Mouse (Mus musculus) spleen, postnatal 10 days (tissue): ENCODE results near the gene Ndufaf4.
"Not testable (repeated sequence)": the region's sequence is repeated elsewhere in the genome, so short reads cannot be mapped to it uniquely, and the experiment has no call there.

ENCODE experiments used
- DNase-seq, 2 experiments: peaks; one replicate each; pipeline ENCODE4 v3.0.0; 2021 to 2022; ENCODE audit warnings: low spot score in 2 of 2

Gene Ndufaf4

DNA sequence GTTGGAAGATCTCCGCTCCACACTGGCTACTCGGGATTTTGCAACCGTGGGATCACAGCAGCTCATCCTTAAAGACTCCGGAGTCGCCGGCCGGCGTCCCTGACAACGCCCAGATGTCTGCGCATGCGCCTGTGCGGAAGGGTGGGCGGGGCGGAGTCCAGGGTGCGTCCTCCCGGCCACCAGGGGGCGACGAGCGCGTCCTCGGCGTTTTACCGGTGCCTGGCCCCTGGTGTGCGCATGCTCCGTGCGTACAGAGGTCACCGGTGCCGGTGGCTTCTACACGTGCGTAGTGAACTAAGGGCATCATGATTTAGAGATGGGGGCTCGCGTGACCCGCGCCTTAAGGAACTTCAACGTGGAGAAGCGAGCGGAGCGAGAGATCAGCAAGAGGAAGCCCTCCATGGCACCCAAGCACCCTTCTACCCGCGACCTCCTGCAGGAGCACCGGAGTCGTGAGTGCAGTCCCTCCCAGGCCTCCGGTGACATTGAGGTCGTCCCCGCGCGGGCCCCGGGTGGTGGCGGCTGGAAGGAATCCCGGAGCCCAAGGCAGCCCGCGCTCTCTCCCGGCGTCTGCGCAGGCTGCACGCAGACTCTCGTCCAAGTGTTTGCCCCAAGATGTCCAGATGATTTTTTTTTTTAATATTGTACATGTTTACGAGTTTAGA is at the start of gene Ndufaf4:
Gene Ndufaf4, plus strand, starts transcription at position 233 of the 665 bp plus-strand sequence.
- peak; percentile 98 for DNase-seq

- peak; percentile 7 to 55 for DNase-seq
Measured at GRCm38 (mm10) chr4:24850401-24851325, 47.2 kb upstream of the Ndufaf4 start, which contains the start of gene Klhl32. Gene Klhl32, minus strand, starts transcription at chr4:24851124.

DNA sequence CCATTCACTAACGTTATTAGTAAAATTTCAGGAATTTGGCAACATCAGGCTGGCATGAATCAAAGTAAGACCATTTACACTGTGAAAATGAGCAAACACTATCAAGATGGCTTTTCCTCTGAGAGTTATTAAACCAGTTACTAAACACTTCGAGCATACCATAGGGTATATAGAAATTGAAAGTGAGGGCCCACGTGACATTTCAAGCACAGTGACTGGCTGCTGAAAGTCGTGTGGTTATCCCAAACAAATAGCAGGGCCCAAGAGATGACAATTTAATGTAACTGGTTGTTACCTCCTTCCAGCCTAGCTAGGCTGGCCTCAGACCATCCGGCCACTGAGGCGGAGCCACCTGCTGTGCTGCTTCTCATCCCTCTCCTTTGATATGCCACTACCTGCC is 32.2 kb upstream of the Ndufaf4 start:
- no peak for DNase-seq

GRCm38 (mm10) chr4:24869230-24869629 is 28.7 kb upstream of the Ndufaf4 start:
- DNase-seq = no peak

DNA sequence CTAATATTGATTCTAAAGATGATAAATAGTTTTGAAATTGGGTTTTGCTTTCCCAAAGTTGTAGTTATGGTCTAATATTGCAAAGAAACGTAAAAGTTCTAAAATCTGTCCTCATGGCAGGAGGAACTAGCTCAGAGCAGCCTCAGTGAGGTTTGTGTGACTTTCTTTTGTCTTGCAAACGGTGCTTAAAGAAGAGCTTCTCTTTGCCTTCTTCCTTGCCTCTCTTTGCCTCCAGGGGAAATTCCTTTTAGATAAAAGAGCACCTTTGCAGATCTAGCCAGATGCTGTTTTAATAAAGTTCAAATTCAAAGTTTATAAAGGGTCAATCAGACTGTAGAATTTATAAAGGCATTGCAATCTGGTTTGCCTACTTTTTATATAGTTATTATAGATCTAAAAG is 8.5 kb upstream of the Ndufaf4 start:
- not testable (repeated sequence) for DNase-seq

- not testable (repeated sequence) for DNase-seq
Measured at GRCm38 (mm10) chr4:24892293-24892692, 5.6 kb upstream of the Ndufaf4 start.

GRCm38 (mm10) chr4:24894625-24895024 is 3.3 kb upstream of the Ndufaf4 start:
- no peak for DNase-seq

DNA sequence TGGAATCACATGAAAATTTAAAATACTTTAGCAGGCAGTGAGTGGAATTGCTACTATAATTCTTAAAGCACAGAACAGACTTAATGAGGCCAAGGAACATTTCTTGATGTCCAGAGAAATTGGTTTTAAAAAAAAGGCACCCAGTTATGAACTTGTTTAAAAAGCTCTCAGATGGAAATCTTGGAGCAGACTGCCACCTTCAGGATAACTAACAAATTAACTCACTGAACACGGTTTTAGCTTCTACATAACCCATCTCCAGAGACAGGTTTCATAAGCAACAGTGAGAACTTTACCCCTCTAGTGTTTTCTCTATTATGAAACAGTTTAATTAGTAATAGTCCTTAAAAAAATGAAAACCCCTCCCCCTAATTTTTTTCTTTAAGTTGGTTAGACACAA is 1.1 kb upstream of the Ndufaf4 start:
- no peak for DNase-seq

GRCm38 (mm10) chr4:24897351-24897750 is 532 bp upstream of the Ndufaf4 start:
- no peak for DNase-seq

- DNase-seq = peak; percentile 8 to 14
Measured at GRCm38 (mm10) chr4:24898636-24899035, 753 bp downstream of the Ndufaf4 start.

GRCm38 (mm10) chr4:24899146-24899545 is 1.3 kb downstream of the Ndufaf4 start:
- DNase-seq = no peak

- peak in 1 of 2 experiments; percentile 18 for DNase-seq
Measured at GRCm38 (mm10) chr4:24907745-24908144, 9.9 kb downstream of the Ndufaf4 start.

GRCm38 (mm10) chr4:24915631-24916030 is 17.7 kb downstream of the Ndufaf4 start:
- DNase-seq = no peak

GRCm38 (mm10) chr4:24920006-24920577 is 22.2 kb downstream of the Ndufaf4 start:
- no peak for DNase-seq

DNA sequence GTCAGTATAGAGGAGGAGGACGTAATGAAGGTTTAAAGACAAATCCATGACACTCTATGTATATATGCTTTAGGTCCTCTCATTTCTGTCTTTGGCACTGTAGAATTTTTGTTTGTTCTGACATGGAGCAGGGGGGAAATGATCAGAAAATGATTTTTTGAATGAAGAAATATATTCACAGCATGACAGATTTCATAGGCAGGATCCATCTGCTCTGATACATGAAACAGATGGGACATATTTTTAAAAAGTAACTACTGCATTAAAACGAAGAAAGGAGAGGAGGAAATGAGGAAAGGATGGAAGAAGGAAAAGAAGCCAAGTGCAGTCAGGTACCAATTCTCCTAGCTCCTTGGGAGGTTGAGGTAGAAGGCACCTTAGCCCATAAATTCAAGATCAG is 26.8 kb downstream of the Ndufaf4 start:
- DNase-seq = no peak

DNA sequence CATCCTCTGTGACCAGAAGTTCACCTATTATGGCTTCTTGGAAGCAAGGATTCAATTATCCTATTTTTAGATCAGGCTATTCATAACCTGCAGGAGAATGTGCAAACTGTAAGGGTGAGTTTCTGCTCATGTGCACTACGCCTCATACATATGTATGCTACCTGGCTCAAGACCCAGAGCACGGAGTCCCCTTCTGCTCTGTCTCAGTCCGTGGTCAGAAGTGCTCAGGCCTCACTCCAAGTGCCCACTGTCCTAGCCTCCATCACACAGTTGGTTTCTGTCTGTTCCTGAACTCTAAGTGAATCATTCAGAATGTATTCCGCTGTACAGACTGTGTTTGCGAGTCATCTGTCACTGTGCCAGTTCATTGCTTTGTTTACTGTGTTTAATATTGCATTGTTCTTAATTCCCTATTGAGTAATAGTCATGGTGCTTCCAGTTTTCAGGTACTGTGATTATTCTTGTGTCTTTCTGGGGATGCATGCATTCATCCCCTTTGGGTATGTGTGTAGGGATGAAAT is 30.4 kb downstream of the Ndufaf4 start:
- DNase-seq = no peak

DNA sequence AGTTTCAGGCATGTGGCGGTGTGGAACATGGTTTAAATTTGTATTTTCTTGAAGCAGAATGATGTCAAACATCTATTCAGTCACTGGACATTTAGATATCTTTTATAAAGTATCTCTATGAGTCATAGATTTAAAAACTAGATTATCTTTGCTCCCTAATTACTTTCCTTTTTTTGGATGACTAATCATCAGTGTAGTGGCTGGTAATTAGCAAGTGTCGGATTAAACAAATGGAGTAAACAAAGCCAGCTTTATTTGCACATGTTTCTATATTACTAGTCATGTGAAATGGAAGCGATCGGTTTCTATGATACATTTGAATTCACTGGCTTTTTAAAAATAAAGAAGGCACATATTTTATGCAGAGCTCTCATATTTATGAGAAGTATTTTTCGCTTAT is 31.0 kb downstream of the Ndufaf4 start:
- no peak for DNase-seq

DNA sequence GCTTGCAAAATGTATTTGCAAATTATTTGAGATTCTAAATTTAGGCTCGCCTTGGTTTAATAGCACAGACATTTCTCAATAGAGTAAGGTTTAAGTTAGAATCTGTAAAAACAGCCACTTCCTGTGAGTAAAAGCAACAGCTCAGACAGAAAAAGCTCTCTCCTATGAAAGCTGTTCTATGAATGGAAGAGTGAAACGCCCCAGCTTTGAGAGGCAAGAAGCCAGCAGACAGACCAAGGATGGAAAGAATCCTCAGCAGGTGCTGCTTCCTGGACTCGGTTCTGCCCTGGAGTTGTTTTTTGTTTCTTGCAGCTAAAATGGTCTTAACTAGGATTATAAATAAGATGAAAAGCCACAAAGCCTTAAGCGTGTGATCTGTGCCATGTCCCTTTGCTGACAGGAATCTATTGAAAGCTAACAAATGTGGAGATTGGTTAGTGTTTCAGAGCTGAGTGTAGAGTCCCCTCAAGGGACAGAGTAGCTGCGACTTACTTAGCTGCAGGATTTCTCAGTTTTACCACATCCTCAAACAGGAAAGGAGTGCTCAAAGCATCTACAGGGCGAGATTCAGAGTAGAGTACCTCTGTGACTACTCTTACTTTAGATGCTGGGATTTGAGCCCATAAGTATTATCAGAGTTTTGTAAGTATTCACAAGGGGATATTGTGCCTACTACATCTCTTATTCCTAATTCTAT is 45.0 kb downstream of the Ndufaf4 start:
- no peak for DNase-seq
